Mouse (Mus musculus) liver, adult 2 months (tissue): ENCODE results near the gene Ppat.

Experiments
- CTCF ChIP-seq: fragments of 200-500 bp; IDR thresholded peaks from 2 replicates; pipeline ENCODE4 v1.5.1; 2011; ENCODE audit warnings: low read depth, low read length, control low read depth
- POLR2A ChIP-seq: fragments of 200-500 bp; IDR thresholded peaks from 2 replicates; pipeline ENCODE4 v1.6.1; 2011; ENCODE audit warnings: low read length, control low read depth; ENCODE audit not compliant: insufficient read depth; ENCODE audit errors: extremely low read depth

GRCm38 (mm10) chr5:76954271-76954900 is 3.0 kb upstream of the Ppat start:
- TF ChIP-seq CTCF: no peak
- TF ChIP-seq POLR2A: no peak
